Mouse (Mus musculus) gastrocnemius, adult 8-10 months (tissue): ENCODE results near the gene Usp21. TPM values are rescaled to one million over a fixed set of nuclear protein-coding genes. Genes with fewer than 3 reads are reported as not detected.
A peak's percentile ranks its signal among the peaks of the same experiment; 100 is the strongest.
"Not testable (repeated sequence)": the region's sequence is repeated elsewhere in the genome, so short reads cannot be mapped to it uniquely, and the experiment has no call there.

Source experiments
- DNase-seq, 2 experiments: peaks; one replicate each; pipeline ENCODE4 v3.0.0; 2022; ENCODE audit warnings: low spot score in 2 of 2
- total RNA-seq, 4 experiments: library from RNA; stranded (reverse); gene quantifications; 2 replicates each; pipeline ENCODE4 v1.2.4; 2022

Gene Usp21
- total RNA-seq, 4 experiments from 2014 or later = 15.3 to 19.3 (median 16.2) TPM

DNA sequence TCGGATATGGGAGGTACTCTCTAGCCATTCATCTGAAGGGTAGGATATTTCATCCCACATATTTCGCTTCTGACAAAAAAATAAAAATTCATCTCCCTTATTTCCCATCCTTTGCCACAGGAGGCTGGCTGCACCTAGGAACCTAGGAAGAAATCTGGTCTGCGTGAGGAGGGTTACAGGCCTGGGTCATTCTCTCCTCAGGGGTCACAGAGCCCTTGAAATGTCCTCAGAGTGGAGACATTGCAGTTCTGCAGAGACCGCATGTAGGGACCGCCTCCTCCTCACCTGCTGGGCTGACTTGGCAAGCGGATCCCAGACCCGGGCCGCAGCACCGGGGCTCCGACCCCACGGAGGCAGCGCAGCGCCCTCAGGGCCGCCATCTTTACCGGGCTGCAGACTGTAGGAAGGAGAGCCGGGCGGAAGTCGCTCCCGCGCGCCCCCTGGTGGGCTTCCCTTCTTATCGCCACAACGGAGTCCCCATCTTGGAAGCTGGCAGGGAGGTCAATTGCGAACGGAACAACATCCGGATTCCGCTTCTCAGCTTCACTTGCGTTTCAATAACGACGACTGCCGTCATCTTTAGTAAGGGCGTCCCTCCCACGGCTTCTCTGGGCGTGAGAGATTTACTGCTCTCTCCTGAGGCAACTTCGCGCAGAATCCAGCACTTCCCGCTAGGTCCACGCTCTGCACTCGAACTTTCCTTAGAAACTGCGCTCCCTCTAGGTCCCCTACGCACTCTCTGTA, 40.9 kb downstream of the Usp21 start:
- DNase-seq = peak; percentile 95

- DNase-seq = no peak
Observed at GRCm38 (mm10) chr1:171245353-171245752, 42.4 kb downstream of the Usp21 start.

- DNase-seq = not testable (repeated sequence)
Observed at GRCm38 (mm10) chr1:171241952-171242351, 45.8 kb downstream of the Usp21 start.

GRCm38 (mm10) chr1:171240911-171241310, 46.9 kb downstream of the Usp21 start:
- no peak for DNase-seq

GRCm38 (mm10) chr1:171239992-171240744, 47.6 kb downstream of the Usp21 start:
- peak; percentile 60 to 66 for DNase-seq

GRCm38 (mm10) chr1:171238463-171238862, 49.3 kb downstream of the Usp21 start:
- peak; percentile 57 to 58 for DNase-seq

DNA sequence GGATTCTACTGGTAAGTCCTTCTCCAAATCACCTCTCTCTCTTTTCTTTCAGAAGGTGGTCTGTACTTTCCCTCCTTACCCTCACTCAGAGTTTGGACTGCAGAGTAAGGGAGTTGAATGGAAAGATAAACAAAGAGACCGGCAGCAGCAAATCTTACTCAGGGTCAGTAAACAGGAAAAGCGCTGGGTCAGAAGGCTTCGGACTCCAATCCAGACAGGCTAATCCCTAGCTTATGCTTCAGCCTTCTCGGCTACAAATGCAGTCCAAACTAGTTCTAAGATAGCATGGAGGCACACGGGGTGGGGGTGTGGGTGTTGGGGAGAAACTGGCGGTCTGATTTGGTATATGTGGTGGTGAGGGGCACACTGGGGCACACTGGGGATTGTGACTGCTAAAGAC, 50.4 kb downstream of the Usp21 start:
- no peak for DNase-seq

DNA sequence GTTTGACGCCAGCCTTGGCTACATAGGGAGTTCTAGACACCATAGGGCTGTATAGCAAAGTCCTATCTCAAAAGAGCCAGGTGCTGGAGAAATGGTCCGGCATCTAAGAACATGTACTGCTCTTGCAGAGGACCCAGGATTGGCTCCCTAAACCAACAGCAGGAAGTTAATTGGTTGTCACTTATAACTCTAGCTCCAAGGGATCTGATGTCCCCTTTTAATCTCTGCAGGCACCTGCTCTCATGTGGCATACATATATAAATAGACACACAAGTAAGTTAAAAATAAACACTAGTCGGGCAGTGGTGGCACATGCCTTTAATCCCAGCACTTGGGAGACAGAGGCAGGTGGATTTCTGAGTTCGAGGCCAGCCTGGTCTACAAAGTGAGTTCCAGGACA, 52.0 kb downstream of the Usp21 start:
- DNase-seq = no peak

DNA sequence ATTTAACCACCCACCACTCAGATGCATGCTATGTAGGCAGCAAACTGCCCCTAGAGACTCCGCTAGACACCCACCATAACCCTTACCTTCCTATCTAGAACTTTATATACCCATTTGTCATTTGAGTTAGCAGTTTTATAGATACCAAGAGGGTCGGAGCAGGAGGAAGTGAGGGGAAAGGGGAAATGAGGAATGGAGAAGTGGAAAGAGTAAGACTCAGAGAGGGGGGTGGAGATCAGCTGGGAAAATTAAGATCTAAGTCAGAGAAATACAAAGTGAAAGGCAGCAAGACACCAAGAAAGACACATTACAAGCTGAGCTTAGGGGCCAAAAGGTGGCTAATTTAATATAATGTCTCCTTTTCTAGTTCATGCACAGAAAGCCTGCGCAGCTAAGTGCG, 53.3 kb downstream of the Usp21 start:
- no peak for DNase-seq

- no peak for DNase-seq
Observed at GRCm38 (mm10) chr1:171234126-171234525, 53.7 kb downstream of the Usp21 start, which contains the start of gene Fcer1g. Gene Fcer1g (minus strand): TSS chr1:171234365.

DNA sequence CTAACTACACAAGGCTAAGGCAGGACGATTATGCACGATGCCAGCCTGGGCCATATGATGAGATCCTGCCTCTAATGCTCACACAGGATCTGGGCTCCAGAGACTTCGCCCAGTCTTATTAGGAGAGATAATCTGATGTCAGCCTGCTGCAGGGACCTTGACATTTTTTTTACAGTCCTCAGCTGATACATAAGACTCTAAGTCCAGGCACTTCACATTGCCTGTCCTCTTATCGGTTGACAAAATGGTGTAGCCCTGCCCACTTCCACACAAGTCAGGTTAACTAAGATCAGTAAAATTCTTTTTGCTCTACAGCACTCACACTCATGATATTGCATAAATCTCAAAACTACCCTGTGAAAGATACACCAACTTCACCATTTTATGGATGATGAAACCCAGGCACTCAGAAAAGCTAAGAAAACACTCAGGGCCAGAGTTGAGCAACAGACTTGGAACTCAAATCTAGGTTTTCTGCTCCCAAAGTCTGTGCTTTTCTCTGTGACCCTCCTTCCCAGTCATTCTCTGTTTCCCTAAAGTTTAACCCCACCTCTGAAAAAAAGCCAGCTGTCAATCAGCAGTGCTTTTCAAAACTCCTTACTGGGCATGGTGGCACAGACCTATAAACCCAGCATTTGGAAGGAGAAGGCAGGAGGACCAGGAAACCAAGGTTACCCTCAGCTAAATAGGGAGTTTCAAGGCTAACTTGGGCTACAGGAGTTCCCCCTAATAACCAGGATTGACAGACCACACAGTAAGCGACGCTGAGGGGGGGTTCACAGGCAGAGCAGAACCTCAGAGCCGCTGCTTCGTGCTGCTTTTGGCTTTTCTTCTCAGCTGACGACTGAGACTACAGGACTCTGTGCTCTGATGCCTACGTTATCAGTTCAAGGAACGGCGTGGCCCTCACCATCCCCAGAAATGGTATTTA, 54.7 kb downstream of the Usp21 start:
- DNase-seq = no peak

DNA sequence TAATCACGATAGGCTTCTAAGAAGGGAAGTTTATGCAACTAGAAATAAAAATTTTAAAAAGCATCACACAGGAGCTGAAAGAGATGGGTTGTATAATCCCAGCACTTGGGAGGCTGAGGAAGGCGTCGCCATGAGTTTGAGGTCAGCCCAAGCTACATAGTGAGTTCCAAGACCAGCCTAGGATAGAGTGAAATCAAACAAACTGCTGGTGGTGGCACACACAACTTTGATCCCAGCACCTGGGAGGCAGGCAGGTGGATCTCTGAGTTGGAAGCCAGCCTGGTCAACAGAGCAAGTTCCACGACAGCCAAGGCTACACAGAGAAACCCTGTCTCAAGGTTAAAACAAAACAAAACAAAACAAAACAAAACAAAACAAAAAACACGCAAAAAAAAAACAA, 55.4 kb downstream of the Usp21 start:
- no peak for DNase-seq

Other genes starting within 250 kb of the Usp21 start
- 1 to 10 TPM in 3 of 4 experiments, under 1 TPM in 1; 0.73 to 1.8 (median 1.4) TPM for gene Fcgr3, start 223.1 kb downstream of the Usp21 start, total RNA-seq
- 1 to 10 TPM in 3 of 4 experiments, under 1 TPM in 1; 0.56 to 1.3 (median 1.2) TPM for gene Cfap126, start 174.1 kb downstream of the Usp21 start, total RNA-seq
- 100 to 1,000 TPM; 597 to 760 (median 703) TPM for gene Sdhc, start 137.4 kb downstream of the Usp21 start, total RNA-seq
- 10 to 100 TPM in 3 of 4 experiments, 1 to 10 TPM in 1; 5.2 to 26.1 (median 16.9) TPM for gene Mpz, start 137.3 kb downstream of the Usp21 start, total RNA-seq
- gene Pcp4l1, start 91.7 kb downstream of the Usp21 start, total RNA-seq = 10 to 100 TPM; 40.2 to 94.7 (median 71.0) TPM
- under 1 TPM in 1 of 4 experiments, not detected in 3; 0.21 TPM for gene Nr1i3, start 74.0 kb downstream of the Usp21 start, total RNA-seq
- 10 to 100 TPM; 46.4 to 50.9 (median 50.4) TPM for gene Tomm40l, start 65.5 kb downstream of the Usp21 start, total RNA-seq
- gene Apoa2, start 62.9 kb downstream of the Usp21 start, total RNA-seq = 1 to 10 TPM in 2 of 4 experiments, not detected in 2; 1.5 to 6.1 TPM
- 1 to 10 TPM in 3 of 4 experiments, under 1 TPM in 1; 0.85 to 3.1 (median 2.3) TPM for gene Fcer1g, start 53.6 kb downstream of the Usp21 start, total RNA-seq
- gene Adamts4, start 37.6 kb downstream of the Usp21 start, total RNA-seq = under 1 TPM in 2 of 4 experiments, not detected in 2; 0.09 to 0.36 TPM
- gene Ndufs2, start 36.6 kb downstream of the Usp21 start, total RNA-seq = 100 to 1,000 TPM; 830 to 997 (median 868) TPM
- 10 to 100 TPM in 2 of 4 experiments, 1 to 10 TPM in 2; 8.7 to 14.1 (median 10.9) TPM for gene B4galt3, start 17.7 kb downstream of the Usp21 start, total RNA-seq
- 10 to 100 TPM in 2 of 4 experiments, 1 to 10 TPM in 2; 7.3 to 10.7 (median 9.0) TPM for gene Ppox, start 6.8 kb downstream of the Usp21 start, total RNA-seq
- gene Ufc1, start 7.0 kb upstream of the Usp21 start, total RNA-seq = 100 to 1,000 TPM; 102 to 110 (median 106) TPM
- 10 to 100 TPM; 31.9 to 39.7 (median 37.3) TPM for gene Dedd, start 41.2 kb upstream of the Usp21 start, total RNA-seq
- 10 to 100 TPM; 25.6 to 30.3 (median 29.0) TPM for gene Nit1, start 57.7 kb upstream of the Usp21 start, total RNA-seq
- 100 to 1,000 TPM in 2 of 4 experiments, 10 to 100 TPM in 2; 46.7 to 104 (median 77.5) TPM for gene Pfdn2, start 57.7 kb upstream of the Usp21 start, total RNA-seq
- gene Klhdc9, start 72.8 kb upstream of the Usp21 start, total RNA-seq = not detected
- gene Nectin4, start 82.1 kb upstream of the Usp21 start, total RNA-seq = not detected
- gene Arhgap30, start 101.0 kb upstream of the Usp21 start, total RNA-seq = under 1 TPM; 0.34 to 0.63 (median 0.44) TPM
- gene Usf1, start 123.3 kb upstream of the Usp21 start, total RNA-seq = 10 to 100 TPM; 29.3 to 35.5 (median 33.0) TPM
- under 1 TPM in 2 of 4 experiments, not detected in 2; 0.51 to 0.58 TPM for gene Tstd1, start 130.9 kb upstream of the Usp21 start, total RNA-seq
- 1 to 10 TPM; 3.6 to 5.9 (median 4.2) TPM for gene F11r, start 149.5 kb upstream of the Usp21 start, total RNA-seq
- 1 to 10 TPM in 3 of 4 experiments, under 1 TPM in 1; 0.90 to 1.3 (median 1.2) TPM for gene Alyref2, start 215.5 kb upstream of the Usp21 start, total RNA-seq
- gene Itln1, start 247.3 kb upstream of the Usp21 start, total RNA-seq = not detected